Mouse (Mus musculus): ENCODE measurements around the gene Fuk. TPM values are rescaled to one million over a fixed set of nuclear protein-coding genes. Genes with fewer than 3 reads are reported as not detected.
"Not testable (repeated sequence)": the region's sequence is repeated elsewhere in the genome, so short reads cannot be mapped to it uniquely, and the experiment has no call there.

Gene Fuk
- polyA plus RNA-seq, 1 experiment from 2014 or later = 7.5 TPM

GRCm38 (mm10) chr8:110929672-110930071 is 27.4 kb upstream of the Fuk start:
- not testable (repeated sequence) for H3K27ac ChIP-seq

GRCm38 (mm10) chr8:110929066-110929465 is 26.8 kb upstream of the Fuk start:
- no peak overlapping the region for H3K27ac ChIP-seq
- WGBS = 50% methylated on average over 5 of the region's 5 CpGs
- no peak for ATAC-seq (ENCODE audit: low FRiP score)

More at GRCm38 (mm10) chr8:110929672-110930071, 27.4 kb upstream of the Fuk start:
- not testable (repeated sequence) for ATAC-seq (ENCODE audit: low FRiP score); H3K4me2 ChIP-seq; H3K36me3 ChIP-seq; H3K9me3 ChIP-seq; H3K27me3 ChIP-seq; H3K4me3 ChIP-seq; H3K9ac ChIP-seq
- over 99% methylated on average over 8 of the region's 8 CpGs for WGBS
- H3K4me1 ChIP-seq (replicated peaks) = peaks cover 30% of the 10 kb centered on the region

GRCm38 (mm10) chr8:110928435-110928834 is 26.1 kb upstream of the Fuk start:
- Histone ChIP-seq H3K27me3 (no peaks in the 10 kb centered on the region), H3K36me3 (peaks cover 9% of the 10 kb centered on the region; the same call in 1 of the 2 replicates), H3K9ac (no peak overlapping the region), H3K9me3 (no peaks in the 10 kb centered on the region), H3K4me3 (no peak overlapping the region), H3K27ac (no peak overlapping the region), H3K4me1 (replicated peaks) (peaks cover 30% of the 10 kb centered on the region), H3K4me2 (no peak overlapping the region)
- no peak for ATAC-seq (ENCODE audit: low FRiP score)
- WGBS = 84% methylated on average over 7 of the region's 7 CpGs

More at GRCm38 (mm10) chr8:110929066-110929465, 26.8 kb upstream of the Fuk start:
- peaks cover 9% of the 10 kb centered on the region; the same call in 1 of the 2 replicates for H3K36me3 ChIP-seq
- H3K4me2 ChIP-seq = no peak overlapping the region
- H3K9ac ChIP-seq = no peak overlapping the region
- H3K4me1 ChIP-seq (replicated peaks) = peaks cover 30% of the 10 kb centered on the region
- no peaks in the 10 kb centered on the region for H3K27me3 ChIP-seq
- H3K4me3 ChIP-seq = no peak overlapping the region
- H3K9me3 ChIP-seq = no peaks in the 10 kb centered on the region

GRCm38 (mm10) chr8:110926690-110927089 is 24.4 kb upstream of the Fuk start:
- no peaks in the 10 kb centered on the region for H3K27me3 ChIP-seq
- peaks cover 9% of the 10 kb centered on the region; the same call in 1 of the 2 replicates for H3K36me3 ChIP-seq
- ATAC-seq (ENCODE audit: low FRiP score) = no peak
- 63% methylated on average over 5 of the region's 5 CpGs for WGBS
- no peak overlapping the region for H3K27ac ChIP-seq
- H3K4me2 ChIP-seq = no peak overlapping the region
- H3K4me1 ChIP-seq (replicated peaks) = peaks cover 36% of the 10 kb centered on the region
- no peaks in the 10 kb centered on the region for H3K9me3 ChIP-seq
- no peak overlapping the region for H3K4me3 ChIP-seq
- no peak overlapping the region for H3K9ac ChIP-seq

- H3K27me3 ChIP-seq = no peaks in the 10 kb centered on the region
- WGBS = 85% methylated on average over 8 of the region's 8 CpGs
- 0 out of 2 replicates have a peak, but pooled peaks cover 2% of the 10 kb centered on the region for H3K36me3 ChIP-seq
- H3K4me3 ChIP-seq = no peak overlapping the region
- H3K4me2 ChIP-seq = no peak overlapping the region
- H3K9me3 ChIP-seq = no peaks in the 10 kb centered on the region
- no peak overlapping the region for H3K9ac ChIP-seq
- peaks cover 39% of the 10 kb centered on the region for H3K4me1 ChIP-seq (replicated peaks)
- no peak overlapping the region for H3K27ac ChIP-seq
- no peak for ATAC-seq (ENCODE audit: low FRiP score)
These were observed 23.4 kb upstream of the Fuk start for GRCm38 (mm10) chr8:110925691-110926140.

- no peak overlapping the region for H3K27ac ChIP-seq
- peak overlapping the region; percentile 82 for H3K4me3 ChIP-seq
- H3K4me1 ChIP-seq (replicated peaks) = peaks cover 34% of the 10 kb centered on the region
- H3K9ac ChIP-seq = peak overlapping the region; percentile 94
- 33% methylated on average over 7 of the region's 7 CpGs for WGBS
- ATAC-seq (ENCODE audit: low FRiP score) = no peak
- no peaks in the 10 kb centered on the region for H3K36me3 ChIP-seq
- peak overlapping the region; percentile 95 for H3K4me2 ChIP-seq
- no peaks in the 10 kb centered on the region for H3K27me3 ChIP-seq
- no peaks in the 10 kb centered on the region for H3K9me3 ChIP-seq
These were observed 19.4 kb upstream of the Fuk start for GRCm38 (mm10) chr8:110921492-110922230.

GRCm38 (mm10) chr8:110920773-110921277 is 18.5 kb upstream of the Fuk start:
- peak overlapping the region; percentile 95 for H3K4me2 ChIP-seq
- no peaks in the 10 kb centered on the region for H3K9me3 ChIP-seq
- peaks cover 31% of the 10 kb centered on the region for H3K4me1 ChIP-seq (replicated peaks)
- H3K27ac ChIP-seq = 0 out of 2 replicates have a peak overlapping the region, but pooled peaks have one; percentile 41
- no peak for ATAC-seq (ENCODE audit: low FRiP score)
- peak overlapping the region; percentile 82 for H3K4me3 ChIP-seq
- H3K27me3 ChIP-seq = no peaks in the 10 kb centered on the region
- peak overlapping the region; percentile 94 for H3K9ac ChIP-seq
- WGBS = 37% methylated on average over 3 of the region's 3 CpGs
- H3K36me3 ChIP-seq = no peaks in the 10 kb centered on the region

GRCm38 (mm10) chr8:110920032-110920772 is 17.9 kb upstream of the Fuk start:
- Histone ChIP-seq H3K27ac (peak overlapping the region; percentile 86), H3K4me2 (peak overlapping the region; percentile 95), H3K4me1 (replicated peaks) (peaks cover 31% of the 10 kb centered on the region), H3K4me3 (peak overlapping the region; percentile 82), H3K36me3 (no peaks in the 10 kb centered on the region), H3K9ac (peak overlapping the region; percentile 94), H3K27me3 (no peaks in the 10 kb centered on the region), H3K9me3 (no peaks in the 10 kb centered on the region)
- peak; percentile 59 for ATAC-seq (ENCODE audit: low FRiP score)
- 2% methylated on average over 25 of the region's 37 CpGs for WGBS

GRCm38 (mm10) chr8:110919341-110920031 is 17.2 kb upstream of the Fuk start, which contains the start of gene St3gal2:
Gene St3gal2 (plus strand): TSS chr8:110919922.
- peaks cover 31% of the 10 kb centered on the region for H3K4me1 ChIP-seq (replicated peaks)
- H3K9ac ChIP-seq = peak within 1 kb of the TSS; percentile 94
- H3K4me2 ChIP-seq = peak within 1 kb of the TSS; percentile 95
- no peaks in the 10 kb centered on the region for H3K36me3 ChIP-seq
- peak within 1 kb of the TSS; percentile 82 for H3K4me3 ChIP-seq
- peak; percentile 99 for ATAC-seq (ENCODE audit: low FRiP score)
- peak within 1 kb of the TSS; percentile 86 for H3K27ac ChIP-seq
- H3K9me3 ChIP-seq = no peaks in the 10 kb centered on the region
- H3K27me3 ChIP-seq = no peaks in the 10 kb centered on the region
- under 1% methylated on average over 29 of the region's 36 CpGs for WGBS

- Histone ChIP-seq H3K36me3 (no peaks in the 10 kb centered on the region), H3K4me3 (no peak overlapping the region), H3K9ac (no peak overlapping the region), H3K27me3 (no peaks in the 10 kb centered on the region), H3K4me2 (no peak overlapping the region), H3K27ac (no peak overlapping the region), H3K9me3 (no peaks in the 10 kb centered on the region), H3K4me1 (replicated peaks) (peaks cover 31% of the 10 kb centered on the region)
- WGBS = 59% methylated on average over 8 of the region's 8 CpGs
- no peak for ATAC-seq (ENCODE audit: low FRiP score)
These were observed 16.2 kb upstream of the Fuk start for GRCm38 (mm10) chr8:110918460-110918859.

GRCm38 (mm10) chr8:110918027-110918426 is 15.7 kb upstream of the Fuk start:
- 80% methylated on average over 11 of the region's 11 CpGs for WGBS
- Histone ChIP-seq H3K27me3 (no peaks in the 10 kb centered on the region), H3K27ac (no peak overlapping the region), H3K9me3 (no peaks in the 10 kb centered on the region), H3K9ac (no peak overlapping the region), H3K4me3 (no peak overlapping the region), H3K4me1 (replicated peaks) (peaks cover 31% of the 10 kb centered on the region), H3K36me3 (no peaks in the 10 kb centered on the region), H3K4me2 (no peak overlapping the region)
- no peak for ATAC-seq (ENCODE audit: low FRiP score)

- Histone ChIP-seq H3K9me3 (no peaks in the 10 kb centered on the region), H3K4me2 (no peak overlapping the region), H3K27ac (no peak overlapping the region), H3K4me3 (no peak overlapping the region), H3K27me3 (no peaks in the 10 kb centered on the region), H3K4me1 (replicated peaks) (peaks cover 29% of the 10 kb centered on the region), H3K9ac (no peak overlapping the region), H3K36me3 (no peaks in the 10 kb centered on the region)
- 58% methylated on average over 2 of the region's 2 CpGs for whole genome bisulfite sequencing
- no peak for ATAC-seq (ENCODE audit: low FRiP score)
These were observed 15.1 kb upstream of the Fuk start for GRCm38 (mm10) chr8:110917415-110917814.
